Mouse (Mus musculus): Measurements from ENCODE around the gene Pofut2. TPM values are rescaled to one million over a fixed set of nuclear protein-coding genes. Genes with fewer than 3 reads are reported as not detected.

Gene Pofut2
- total RNA-seq, 2 experiments from 2014 or later = 32.6 to 33.0 TPM

GRCm38 (mm10) chr10:77304362-77304761 lies 45.3 kb downstream of the Pofut2 start:
- intact Hi-C loops (cut with DNase I) = no loop called here
- no peak for DNase-seq (ENCODE audit: low spot score in 2 of 2)

DNA sequence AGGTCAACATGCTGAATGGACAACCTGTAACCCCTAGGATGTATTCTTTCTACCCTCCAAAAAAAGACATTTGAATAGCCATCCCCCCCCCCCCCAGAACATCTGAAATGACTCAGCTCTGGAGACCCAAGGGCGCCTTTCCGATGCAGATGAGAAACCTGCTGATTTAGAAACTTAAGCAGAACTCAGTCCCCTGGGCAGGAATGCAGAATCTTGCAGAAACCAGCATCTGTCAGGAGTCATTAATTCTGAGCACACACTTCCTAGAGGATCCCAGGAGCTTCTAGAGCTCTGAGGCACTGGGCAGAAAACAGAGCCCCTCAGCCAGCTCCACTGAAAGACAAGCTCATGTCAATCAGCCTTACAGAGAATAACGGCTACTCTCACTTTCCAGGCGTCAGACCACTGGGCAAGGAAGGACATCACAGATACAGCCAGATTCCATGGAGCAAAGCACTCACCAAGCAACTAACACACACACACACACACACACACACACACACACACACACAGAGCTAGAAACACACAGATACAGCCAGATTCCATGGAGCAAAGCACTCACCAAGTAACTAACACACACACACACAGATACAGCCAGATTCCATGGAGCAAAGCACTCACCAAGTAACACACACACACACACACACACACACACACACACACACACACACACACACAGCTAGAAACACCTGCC lies 46.0 kb downstream of the Pofut2 start:
- no peak for DNase-seq (ENCODE audit: low spot score in 2 of 2)
- intact Hi-C loops (cut with DNase I) = no loop called here

DNA sequence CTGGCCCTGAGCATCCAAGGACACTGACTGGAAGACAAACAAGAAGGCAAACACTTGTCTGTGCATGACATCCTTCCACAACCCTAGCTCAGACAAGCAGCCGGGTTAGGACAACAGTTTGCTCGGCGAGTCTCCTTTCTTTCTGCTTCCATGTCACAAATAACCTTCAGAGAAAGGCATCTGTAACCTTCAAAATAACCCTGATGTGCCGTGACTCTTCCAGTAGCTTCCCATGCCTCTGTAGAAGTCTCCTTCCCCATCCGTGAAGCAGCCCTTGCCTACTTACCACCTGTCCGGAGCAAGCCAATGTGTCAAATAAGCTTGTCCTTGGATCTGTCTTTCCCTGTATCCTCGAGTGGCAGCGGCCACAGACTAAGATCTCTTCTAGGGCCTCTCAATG lies 46.7 kb downstream of the Pofut2 start:
- no peak for DNase-seq (ENCODE audit: low spot score in 2 of 2)
- intact Hi-C loops (cut with DNase I) = no loop called here

- no peak for DNase-seq (ENCODE audit: low spot score in 2 of 2)
- intact Hi-C loops (cut with DNase I) = no loop called here
Measured at GRCm38 (mm10) chr10:77308978-77309377, 50.0 kb downstream of the Pofut2 start.

DNA sequence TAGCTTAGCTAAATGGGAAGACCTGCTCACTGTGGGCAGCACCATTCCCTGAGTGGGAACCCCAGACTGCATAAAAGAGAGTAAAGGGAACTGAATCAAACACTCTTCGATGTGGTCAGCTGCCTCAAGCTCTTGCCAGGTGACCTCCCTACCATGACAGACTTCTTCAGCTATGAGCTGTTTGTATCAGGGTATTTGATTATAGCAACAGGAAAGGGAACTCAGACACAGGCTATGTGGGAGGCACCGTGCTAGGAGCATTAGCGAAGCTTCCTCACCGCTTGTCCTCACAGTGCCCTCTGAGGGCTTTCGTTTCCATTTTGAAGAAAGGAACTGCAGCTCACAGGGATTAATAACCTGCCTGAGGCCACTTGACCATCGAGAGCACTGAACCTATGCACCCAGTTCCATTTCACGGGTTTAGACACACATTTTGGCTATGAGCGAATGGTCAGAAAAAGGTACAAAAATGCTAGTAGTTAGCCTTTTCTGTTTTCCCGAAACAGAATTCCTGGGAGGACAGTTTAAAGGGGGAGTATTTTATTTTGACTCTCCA lies 55.8 kb downstream of the Pofut2 start:
- intact Hi-C loops (cut with DNase I) = loop anchor here (5.0 kb wide), 1 partner anchor 38 kb away; no protein-coding TSS in a partner anchor
- no peak for DNase-seq (ENCODE audit: low spot score in 2 of 2)

DNA sequence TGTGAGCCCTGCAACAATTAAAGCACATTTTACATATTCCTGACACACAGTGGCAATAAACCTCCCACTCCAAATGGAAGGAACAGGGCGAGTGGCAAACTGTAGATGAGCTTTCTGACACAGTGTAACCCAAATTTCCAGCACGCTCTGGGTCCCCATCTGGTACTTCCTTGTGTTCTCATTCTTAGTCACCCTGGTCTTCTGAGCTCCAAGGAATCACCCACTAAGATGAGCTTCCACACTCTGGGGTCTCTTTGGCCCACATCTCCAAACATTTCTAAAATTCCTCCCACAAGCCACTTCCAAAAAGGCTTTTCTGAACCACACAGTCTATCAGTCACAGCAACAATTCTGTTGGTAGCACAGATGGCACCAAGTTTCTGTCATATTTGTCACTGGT lies 56.7 kb downstream of the Pofut2 start:
- intact Hi-C loops (cut with DNase I) = loop anchor here (5.0 kb wide), 1 partner anchor 37 kb away; no protein-coding TSS in a partner anchor
- peak; percentile 59 to 64 for DNase-seq (ENCODE audit: low spot score in 2 of 2)

Other genes with a start within 250 kb of the Pofut2 start
- 10 to 100 TPM; 22.1 to 23.0 TPM for gene Slc19a1, start 227.0 kb upstream of the Pofut2 start, total RNA-seq (2021)
- 1 to 10 TPM; 3.3 to 4.3 TPM for gene Col18a1, start 92.7 kb upstream of the Pofut2 start, total RNA-seq (2021)
- gene Adarb1, start 159.1 kb downstream of the Pofut2 start, total RNA-seq (2021) = 100 to 1,000 TPM; 135 to 147 TPM

Measured in left cerebral cortex, postnatal 36 days (tissue).